Mouse (Mus musculus) ES-Bruce4 (cell line): ENCODE results near the gene Kif1a.

Source experiments
- CTCF ChIP-seq: IDR thresholded peaks from one replicate; pipeline ENCODE4 v1.8.1; 2011; ENCODE audit warnings: low read depth, low read length
- EP300 ChIP-seq: IDR thresholded peaks from 2 replicates; pipeline ENCODE4 v1.6.1; 2011; ENCODE audit warnings: low read depth, low read length; ENCODE audit not compliant: insufficient read depth
- POLR2A ChIP-seq: IDR thresholded peaks from one replicate; pipeline ENCODE4 v1.8.1; 2011; ENCODE audit warnings: low read length; ENCODE audit not compliant: insufficient read depth

- TF ChIP-seq POLR2A (no peak), CTCF (peak; percentile 67), EP300 (no peak)
Measured at GRCm38 (mm10) chr1:93080930-93081589, 20.7 kb downstream of the Kif1a start.
